Mouse (Mus musculus) thymus, postnatal 14 days (tissue): Measurements from ENCODE around the gene Nectin2.

Source experiments
- DNase-seq: peaks from one replicate; pipeline ENCODE4 v3.0.0; 2021

Nectin2 gene

GRCm38 (mm10) chr7:19768251-19768650 is 18.0 kb upstream of the Nectin2 start:
- DNase-seq = no peak

- DNase-seq = no peak
These were observed 14.3 kb upstream of the Nectin2 start for GRCm38 (mm10) chr7:19764581-19764980.

DNA sequence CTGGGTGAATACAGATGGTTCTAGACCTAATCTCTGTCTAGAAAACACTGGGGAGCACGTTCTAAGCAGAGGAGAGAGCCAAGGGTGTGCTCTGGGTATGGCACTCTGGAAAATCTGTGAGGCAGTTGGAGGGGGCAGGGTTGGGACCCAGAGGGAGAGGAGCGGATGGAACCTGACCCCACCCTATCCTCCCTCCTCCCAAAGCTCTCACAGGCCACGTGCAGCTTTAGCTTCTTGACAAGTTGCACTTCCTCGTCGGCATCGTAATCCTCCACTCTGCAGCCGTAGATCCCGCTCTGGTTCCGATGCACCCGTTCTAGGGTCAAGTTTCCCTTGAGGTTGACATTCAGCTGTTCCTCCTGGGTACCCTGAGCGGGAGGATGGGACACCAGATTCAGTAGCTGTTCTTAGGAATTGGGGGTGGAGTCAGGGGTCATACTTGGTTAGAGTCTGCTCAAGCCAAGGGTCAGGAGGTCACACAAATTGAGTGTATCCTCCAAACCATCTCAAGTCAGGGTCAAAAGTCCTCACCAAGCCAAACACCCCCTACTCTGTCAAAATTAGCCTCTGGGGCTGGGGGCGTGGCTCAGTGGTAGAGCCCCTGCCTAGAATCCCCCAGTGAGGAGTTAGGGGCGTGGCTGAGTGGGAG is 13.7 kb upstream of the Nectin2 start:
- DNase-seq = no peak

- DNase-seq = no peak
These were observed 12.0 kb upstream of the Nectin2 start for GRCm38 (mm10) chr7:19762283-19762682.

GRCm38 (mm10) chr7:19760021-19760420 is 9.7 kb upstream of the Nectin2 start:
- DNase-seq = no peak

DNA sequence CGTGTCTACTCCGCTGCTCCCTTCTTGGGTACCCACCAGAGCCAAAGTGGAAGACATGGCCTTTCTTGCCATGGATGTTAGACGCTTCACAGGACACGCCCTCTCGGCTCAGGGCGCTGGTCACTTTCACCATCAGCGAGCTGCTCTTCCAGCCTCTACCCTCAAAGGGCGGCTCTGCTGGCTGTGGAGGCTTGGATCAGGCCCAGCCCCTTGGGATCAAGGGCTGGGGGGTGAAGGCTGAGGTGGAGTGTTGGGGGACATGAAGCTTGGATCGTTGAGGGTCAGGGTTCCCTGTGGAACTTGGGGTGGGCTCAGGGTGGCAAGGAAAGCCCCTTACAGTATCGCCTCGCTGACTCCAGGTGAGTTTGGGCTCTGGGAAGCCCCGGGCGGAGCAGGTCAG is 8.3 kb upstream of the Nectin2 start:
- DNase-seq = no peak

- no peak for DNase-seq
These were observed 5.8 kb upstream of the Nectin2 start for GRCm38 (mm10) chr7:19755851-19756786.

DNA sequence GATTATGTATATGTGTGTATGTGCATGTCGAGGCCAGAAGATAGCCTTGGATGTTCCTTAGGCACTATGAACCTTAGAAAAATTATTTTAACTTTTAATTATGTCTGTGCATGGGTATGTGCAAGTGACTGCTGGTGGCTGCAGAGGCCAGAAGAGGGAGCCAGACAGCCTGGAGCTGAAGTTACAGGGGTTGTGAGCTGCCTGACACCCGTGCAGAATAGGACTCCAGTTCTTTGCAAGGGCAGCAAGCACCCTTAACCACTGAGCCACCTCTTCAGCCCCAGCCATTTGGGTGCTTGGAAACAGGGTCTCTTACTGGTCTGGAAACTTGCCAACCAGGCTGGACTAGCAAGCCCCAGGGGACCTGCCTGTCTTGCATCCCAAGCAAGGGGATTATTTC is 4.7 kb upstream of the Nectin2 start:
- DNase-seq = no peak

- DNase-seq = no peak
These were observed 3.8 kb upstream of the Nectin2 start for GRCm38 (mm10) chr7:19754065-19754464.

DNA sequence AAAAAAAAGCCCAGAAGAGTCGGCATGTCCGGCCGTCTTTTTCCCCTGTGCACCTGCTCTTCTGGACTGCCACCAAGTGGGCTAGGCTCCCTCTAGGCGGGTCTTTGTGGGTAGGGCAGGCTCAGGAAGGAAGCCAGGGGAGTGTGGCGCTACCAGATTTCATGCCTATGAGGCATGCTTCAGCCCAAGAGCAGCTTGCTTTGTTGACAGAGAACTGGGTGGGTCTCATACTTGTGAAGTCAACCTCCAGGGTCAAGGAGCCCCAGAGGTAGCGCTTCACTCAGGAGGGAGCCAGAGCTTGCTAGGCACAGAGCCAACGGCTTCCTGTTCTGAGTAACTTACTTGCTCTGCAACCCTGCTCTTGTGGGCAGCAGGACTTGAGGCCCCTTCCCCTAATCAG is 3.3 kb upstream of the Nectin2 start:
- no peak for DNase-seq

- DNase-seq = no peak
These were observed 2.4 kb upstream of the Nectin2 start for GRCm38 (mm10) chr7:19752652-19753051.

- DNase-seq = no peak
These were observed 744 bp upstream of the Nectin2 start for GRCm38 (mm10) chr7:19751070-19751383.

DNA sequence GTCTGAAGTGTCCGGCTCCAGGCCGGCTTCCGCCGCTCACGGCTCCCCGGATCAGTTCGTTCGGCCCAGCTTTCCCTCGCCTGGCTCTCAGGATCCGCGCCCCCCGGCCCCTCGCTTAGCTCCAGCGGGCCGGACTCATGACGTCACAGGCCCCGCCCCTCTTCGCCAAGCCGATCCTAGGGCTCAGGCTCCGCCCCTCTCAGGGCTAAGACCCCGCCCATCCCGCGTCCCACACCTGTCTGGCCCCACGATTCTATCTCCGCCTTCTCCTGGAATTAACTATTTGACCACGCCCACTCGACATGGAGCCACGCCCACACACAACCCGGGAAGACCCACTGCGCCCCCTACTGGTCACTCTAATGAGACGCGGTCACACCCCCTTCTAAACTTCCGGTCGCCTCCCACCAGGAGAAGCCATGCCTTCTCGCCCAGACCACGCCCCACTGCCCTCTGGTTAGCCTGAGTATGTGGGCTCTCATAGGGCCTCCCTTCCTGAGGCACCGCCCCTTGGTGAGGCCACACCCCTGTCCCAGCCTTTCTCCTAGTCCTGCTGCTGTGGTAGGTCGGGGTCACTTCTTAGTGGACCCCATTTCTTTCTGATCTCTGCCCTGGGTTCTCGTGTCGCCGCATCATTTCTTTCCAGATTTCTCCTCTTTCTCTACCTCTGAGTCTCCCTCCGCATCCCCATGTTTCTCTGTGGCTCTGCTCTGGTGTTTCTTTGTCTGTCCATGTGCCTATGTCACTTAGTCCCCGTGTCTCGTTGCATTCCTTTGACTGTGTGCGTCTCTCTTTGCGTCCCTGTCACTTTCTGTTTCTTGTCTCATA is 680 bp downstream of the Nectin2 start:
- DNase-seq = peak; percentile 52

GRCm38 (mm10) chr7:19748219-19749195 is 1.8 kb downstream of the Nectin2 start:
- no peak for DNase-seq

GRCm38 (mm10) chr7:19747420-19748218 is 2.7 kb downstream of the Nectin2 start:
- DNase-seq = no peak

DNA sequence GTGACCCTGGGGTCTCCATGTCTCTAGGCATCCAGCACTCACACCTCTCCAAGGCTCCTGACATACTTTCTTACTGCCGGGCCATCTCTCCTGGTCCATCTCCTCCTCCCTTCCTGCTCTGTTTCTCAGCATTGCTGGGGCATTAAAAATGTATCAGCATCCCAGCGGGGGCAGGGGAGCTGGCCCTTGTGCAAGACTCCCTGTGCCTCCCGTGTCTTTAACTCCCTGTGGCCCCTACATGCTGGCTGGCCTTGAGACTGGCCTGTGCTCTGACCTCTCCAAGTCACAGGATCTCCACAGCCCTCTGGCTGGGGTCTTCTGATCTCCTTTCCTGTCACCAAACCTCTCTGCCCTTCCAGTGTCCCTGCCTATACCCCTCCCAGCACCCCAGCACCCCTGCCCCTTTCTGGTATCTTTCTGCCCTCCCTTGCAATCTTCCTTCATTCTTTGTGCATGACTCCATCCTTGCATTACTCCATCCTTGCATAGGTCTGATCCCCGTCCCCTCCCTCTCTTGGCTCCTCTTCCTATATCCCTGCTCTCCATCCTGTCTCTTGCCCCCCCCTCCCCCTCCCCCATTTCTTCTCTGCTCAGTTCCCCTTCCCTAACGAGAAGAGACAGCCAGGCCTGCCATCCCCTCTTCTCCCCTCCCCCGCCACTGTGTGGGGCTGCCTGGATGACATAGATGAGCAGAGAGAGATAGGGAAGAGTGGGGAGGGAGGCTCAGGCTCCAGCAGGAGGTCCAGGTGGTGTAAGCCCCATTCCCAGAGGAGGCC is 3.7 kb downstream of the Nectin2 start:
- no peak for DNase-seq

DNA sequence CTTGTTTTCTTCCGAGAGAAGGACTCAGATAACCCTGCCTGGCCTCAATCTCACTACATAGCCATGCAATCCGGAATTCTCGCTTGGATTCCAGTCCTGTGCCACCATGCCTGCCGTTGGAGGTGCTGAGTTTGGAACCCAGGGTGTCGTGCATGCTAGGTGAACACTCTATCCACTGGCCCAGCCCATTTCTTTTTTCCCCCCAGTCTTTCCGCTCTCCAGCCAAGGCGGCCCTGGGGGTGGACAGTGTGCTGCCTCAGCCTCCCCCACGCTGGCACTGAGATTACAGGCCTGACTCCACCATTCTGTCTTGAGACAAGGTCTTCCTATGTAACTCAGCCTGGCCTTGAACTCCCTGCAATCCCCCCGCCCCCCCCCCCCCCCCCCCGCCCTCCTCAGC is 4.3 kb downstream of the Nectin2 start:
- DNase-seq = no peak

GRCm38 (mm10) chr7:19744590-19745385 is 5.5 kb downstream of the Nectin2 start:
- no peak for DNase-seq

GRCm38 (mm10) chr7:19743791-19744190 is 6.5 kb downstream of the Nectin2 start:
- no peak for DNase-seq

- no peak for DNase-seq
These were observed 7.8 kb downstream of the Nectin2 start for GRCm38 (mm10) chr7:19742468-19742867.
